Mouse (Mus musculus) MN1 (cell line): Measurements from ENCODE around the gene Scgn.
A peak's percentile ranks its signal among the peaks of the same experiment; 100 is the strongest.

Source experiments
- DNase-seq: peaks from one replicate; pipeline ENCODE4 v3.0.0-alpha.2; 2016; ENCODE audit warnings: low spot score

Gene Scgn

DNA sequence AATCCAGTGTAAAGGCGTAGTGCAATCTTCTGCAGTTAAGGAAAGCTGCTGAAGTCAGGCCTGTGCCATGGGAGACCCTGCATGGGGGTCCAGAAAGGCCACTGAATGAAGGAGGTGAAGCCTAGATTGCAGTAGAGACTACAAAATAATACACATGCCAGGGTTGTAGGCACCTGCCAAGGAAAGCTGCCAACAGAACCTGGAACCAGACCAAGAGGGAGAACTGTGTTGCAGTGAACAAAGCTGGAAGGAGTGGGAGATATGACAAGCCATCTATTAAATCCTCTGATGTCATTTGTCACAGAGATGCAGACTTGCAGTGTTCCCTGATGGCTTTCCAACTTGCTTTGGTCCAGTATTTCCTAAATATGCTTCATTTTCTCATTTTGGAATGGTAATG lies 52.3 kb downstream of the Scgn start:
- DNase-seq = no peak

DNA sequence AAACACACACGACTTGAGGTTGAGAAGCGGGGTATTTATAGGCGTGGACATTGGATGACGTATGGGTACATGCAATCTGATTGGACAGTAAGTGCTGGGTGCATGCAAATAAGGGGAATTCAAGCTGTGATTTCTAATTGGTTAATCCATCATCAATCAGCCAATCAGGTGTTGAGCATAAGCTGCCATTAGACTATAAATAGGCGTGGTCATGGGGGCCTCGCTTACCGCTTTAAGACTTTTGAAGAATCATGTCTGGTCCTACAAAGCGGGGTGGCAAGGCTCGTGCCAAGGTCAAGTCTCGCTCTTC lies 56.8 kb downstream of the Scgn start, which contains the start of gene Hist1h2aa:
Gene Hist1h2aa, plus strand, starts transcription at position 252 of the 310 bp plus-strand sequence.
- no peak for DNase-seq

DNA sequence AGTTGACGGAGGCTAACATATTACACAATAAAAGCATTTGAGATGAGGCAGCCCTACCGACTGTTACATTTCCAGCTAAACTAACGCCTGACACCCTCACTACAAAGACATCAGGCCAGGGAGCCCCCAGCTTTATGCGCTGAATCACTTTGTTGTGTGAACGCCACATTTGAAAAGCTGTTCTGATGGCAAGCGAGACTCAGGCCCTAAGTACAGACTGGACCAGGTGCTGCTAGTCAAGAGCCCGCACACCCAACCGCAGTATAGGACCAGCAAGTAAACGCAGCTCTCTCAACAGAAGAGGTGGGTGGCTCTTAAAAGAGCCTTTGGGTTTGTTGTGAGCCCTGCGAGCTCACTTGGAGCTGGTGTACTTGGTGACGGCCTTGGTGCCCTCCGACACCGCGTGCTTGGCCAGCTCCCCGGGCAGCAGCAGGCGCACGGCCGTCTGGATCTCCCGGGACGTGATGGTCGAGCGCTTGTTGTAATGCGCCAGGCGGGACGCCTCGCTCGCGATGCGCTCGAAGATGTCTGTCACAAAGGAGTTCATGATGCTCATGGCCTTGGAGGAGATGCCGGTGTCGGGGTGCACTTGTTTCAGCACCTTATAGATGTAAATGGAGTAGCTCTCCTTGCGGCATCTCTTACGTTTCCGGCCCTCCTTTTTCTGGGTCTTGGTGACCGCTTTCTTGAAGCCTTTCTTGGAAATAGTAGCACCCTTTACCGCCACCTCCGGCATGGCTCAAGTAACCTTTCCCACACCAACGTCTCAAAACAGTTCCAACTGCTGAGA lies 57.4 kb downstream of the Scgn start, which contains the start of gene Hist1h2ba:
Gene Hist1h2ba, minus strand, starts transcription at position 736 of the 790 bp plus-strand sequence.
- DNase-seq = no peak

GRCm38 (mm10) chr13:23930904-23931303 lies 60.1 kb downstream of the Scgn start:
- DNase-seq = no peak

- DNase-seq = no peak
These were observed 60.6 kb downstream of the Scgn start for GRCm38 (mm10) chr13:23930461-23930860.

DNA sequence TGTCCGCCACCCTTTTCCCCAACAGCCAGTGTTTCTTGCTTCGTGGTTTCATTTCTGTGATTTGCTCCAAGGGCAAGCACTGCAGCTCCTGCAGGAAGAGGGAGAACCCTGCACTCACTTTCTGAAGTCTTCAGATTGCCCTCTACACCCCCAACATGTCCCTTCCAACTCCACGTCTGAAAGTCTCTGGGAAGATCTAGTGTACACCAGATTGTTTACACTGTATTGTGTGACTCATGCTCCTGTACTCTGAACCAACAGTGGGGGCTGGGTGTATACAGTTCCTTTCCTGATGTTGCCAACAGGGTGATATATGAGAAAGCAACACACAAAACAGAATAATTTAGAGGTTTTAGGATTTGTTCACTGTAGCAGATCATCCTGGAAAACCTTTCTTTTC lies 62.4 kb downstream of the Scgn start:
- no peak for DNase-seq

DNA sequence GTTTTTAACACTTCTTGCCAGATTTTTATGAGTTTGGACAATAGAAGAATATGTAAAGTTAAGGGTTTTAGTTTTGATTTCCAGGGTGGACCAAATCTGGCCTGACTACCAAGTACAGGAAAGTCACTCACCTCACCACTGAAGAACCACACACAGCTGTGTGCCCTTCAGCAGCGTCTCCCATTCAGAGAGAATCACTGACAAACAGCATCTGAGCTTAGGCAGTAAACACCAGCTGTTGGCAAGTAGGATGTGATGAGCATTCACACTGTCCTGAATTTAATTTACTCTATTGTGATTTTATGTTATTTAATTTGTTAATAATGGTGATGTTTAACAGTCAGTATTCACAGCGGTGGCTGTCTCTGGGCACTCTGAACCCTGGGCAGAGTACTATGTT lies 65.2 kb downstream of the Scgn start:
- no peak for DNase-seq

DNA sequence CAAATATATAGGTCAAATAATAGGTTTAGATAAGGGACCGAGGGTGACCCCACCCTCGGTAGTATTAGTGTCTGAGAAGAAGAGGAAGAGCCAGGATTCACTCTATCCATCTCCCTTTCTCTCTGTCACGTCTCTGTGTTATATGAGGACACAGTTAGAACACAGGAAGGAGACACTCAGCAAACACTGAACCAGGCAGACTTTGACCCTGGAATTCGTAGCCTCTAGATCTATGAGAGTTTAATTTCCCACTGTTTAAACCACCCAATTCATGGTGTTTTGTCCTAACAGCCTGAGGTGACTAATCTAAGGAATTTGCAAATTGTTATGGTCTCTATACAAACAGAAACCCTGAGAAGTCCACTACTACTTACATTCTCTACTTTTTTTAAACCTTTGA lies 73.3 kb downstream of the Scgn start:
- DNase-seq = no peak

- DNase-seq = no peak
These were observed 74.9 kb downstream of the Scgn start for GRCm38 (mm10) chr13:23916132-23916531.

DNA sequence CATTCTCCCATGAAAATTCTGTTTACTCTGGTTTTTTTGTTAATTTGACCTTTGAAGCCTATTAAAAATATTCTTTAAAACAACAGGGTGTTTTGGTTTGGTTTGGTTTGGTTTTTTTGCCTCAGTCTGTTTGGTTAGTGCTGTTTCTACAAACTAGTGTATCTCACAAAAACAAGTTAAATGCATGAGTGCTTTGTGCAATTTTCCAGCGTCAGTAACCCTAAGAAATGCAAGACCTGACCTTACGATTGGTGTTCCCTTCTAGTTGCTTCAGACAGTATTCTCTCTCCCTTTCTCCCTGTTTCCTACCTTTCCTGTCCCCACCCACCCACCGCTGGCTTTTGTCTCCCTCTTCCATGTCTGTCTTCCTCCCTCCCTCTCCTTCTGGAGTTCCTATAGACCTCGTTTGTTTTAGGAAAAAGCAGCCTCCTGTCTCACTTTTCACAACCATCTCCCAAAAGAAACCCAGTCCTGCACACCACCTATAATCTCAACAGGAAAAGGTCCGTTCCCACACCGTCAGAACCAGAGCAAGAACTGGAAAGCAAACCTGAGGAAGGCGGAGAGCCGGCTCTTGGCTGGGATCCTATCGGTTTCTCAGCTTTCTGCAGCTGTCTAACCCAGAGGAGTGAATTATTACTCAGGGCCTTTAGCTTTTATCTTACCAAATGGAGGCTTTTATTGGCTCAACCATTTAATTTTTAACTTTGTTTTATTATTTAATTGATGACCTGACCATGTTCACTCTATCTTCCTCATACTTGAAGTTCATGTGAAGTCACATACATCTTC lies 76.4 kb downstream of the Scgn start, which contains the start of gene Slc17a4:
Gene Slc17a4, minus strand, starts transcription at position 634 of the 792 bp plus-strand sequence.
- no peak for DNase-seq

DNA sequence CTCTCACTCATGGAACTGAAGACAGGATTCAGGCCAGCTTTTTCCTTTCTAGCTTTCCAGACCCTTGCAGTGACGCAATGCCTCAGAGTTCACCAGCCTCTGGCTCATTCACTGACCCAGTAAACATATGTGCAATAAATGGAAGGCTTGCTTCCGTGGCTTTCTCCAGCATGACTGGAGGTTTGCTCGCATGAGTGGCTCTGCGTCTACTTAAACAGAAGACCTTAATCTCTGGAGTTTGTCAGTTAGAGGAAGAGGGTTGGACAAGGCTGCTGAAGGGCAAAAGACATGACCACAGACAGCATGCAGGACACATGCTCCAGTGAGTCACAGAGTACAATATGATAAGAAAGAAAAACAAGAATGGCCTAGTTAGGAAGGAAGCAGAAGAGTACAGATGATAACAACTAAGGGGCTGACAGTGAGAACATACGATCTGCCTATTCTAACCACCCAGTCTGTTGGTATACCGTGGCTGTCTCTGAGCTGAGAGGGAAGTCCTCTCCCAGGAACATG lies 77.2 kb downstream of the Scgn start:
- peak; percentile 65 for DNase-seq

DNA sequence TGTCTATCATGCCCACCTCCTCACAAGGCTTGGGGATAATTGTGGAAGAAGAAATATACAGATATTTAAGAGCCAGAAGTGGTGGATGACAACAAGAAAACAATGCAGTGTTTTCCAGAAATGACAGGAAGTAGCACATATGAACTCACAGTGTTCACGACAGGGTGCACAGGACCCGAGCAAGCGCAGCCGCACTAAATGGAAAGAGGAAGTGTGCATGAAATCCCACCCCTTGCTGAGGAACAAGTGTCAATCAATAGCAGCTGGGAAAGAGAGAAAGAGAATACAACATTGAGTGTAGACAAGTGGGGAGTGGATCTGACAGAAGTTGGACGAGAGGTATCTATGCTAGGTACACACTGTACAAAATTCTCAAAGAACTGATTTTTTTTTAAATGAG lies 79.7 kb downstream of the Scgn start:
- DNase-seq = no peak

DNA sequence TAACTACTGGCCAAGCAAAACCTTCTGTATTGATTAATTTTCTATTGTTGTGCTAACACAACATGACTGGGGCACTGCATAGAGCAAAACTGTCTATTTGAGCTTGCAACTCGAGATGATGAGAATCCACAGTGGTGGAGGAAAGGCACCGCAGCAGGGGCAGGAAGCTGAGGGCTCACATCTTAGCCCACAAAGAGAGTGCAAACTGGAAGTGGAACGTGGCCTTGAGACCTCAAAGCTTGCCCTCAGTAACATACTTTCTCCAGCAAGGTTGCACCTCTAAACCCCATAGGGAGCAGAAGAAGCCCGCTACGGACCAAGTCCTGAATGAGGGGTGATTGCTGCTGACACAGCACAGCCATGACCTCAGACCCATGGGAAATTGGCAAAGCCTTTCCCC lies 80.9 kb downstream of the Scgn start:
- DNase-seq = no peak

DNA sequence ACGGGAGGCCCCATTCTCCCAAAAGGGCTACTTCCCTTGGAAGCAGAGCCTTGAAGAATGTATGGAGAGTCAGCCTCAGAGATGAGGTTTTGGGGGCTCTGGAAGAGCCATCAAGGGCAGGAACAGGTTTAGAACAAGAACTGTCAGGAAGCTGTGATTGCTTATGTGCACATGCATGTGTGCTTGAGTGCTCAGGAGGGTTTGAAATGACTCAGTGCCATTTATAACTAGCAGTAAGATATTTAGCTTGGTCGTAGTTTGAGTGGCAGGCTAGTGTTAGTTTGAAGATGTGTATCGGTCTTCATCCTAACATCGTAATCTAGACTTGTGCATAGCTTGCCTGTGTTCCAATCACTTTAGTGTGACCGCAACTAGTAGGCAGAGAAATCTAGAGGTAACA lies 84.1 kb downstream of the Scgn start:
- DNase-seq = no peak
